Mouse (Mus musculus): ENCODE results near the gene Rpa2. TPM values are rescaled to one million over a fixed set of nuclear protein-coding genes. Genes with fewer than 3 reads are reported as not detected.
"Not testable (repeated sequence)": the region's sequence is repeated elsewhere in the genome, so short reads cannot be mapped to it uniquely, and the experiment has no call there.

The Rpa2 gene
- polyA plus RNA-seq, 1 experiment = 52.3 TPM

DNA sequence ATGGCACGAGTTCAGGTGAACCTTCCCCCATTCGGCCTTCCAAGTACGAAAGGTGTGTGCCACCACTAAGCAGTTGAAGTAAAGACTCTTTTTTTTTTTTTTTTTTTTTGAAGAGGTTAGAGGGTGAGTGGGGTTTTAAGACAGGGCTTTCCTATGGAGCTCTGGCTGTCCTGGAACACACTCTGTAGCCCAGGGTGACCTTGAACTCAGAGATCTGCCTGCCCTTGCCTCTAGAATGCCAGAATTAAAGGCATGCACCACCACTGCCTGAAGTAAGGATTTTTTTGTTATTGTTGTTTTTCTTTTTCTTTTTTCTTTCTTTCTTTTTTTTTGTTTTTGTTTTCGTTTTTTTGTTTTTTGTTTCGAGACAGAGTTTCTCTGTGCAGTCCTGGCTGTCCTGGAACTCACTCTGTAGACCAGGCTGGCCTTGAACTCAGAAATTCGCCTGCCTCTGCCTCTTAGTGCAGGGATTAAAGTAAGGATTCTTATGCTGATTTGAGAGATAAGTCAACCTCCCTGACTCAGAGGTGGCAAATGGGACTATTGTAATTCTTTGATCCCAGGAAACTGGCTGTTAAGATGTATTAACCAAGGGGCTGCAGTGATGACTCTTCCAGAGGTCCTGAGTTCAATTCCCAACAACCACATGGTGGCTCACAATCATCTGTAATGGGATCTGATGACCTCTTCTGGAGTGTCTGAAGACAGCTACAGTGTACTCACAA lies 18.7 kb upstream of the Rpa2 start:
- TF ChIP-seq POLR2A (IDR thresholded peaks at IDR 0.05; ENCODE audit: borderline replicate concordance, control insufficient read depth, low read depth, low read length) (no peak), CTCF (IDR thresholded peaks at IDR 0.05; ENCODE audit: control insufficient read depth, insufficient read depth, low read length) (no peak)
- peaks cover 5% of the 10 kb centered on the region; the same call in 1 of the 2 replicates for H3K4me1 ChIP-seq (ENCODE audit: control insufficient read depth, insufficient read depth, low read length)
- WGBS = 78% methylated on average over 6 of the region's 6 CpGs
- H3K4me3 ChIP-seq (replicated peaks; ENCODE audit: control insufficient read depth, low read depth, low read length) = no peak overlapping the region
- H3K27ac ChIP-seq (ENCODE audit: control insufficient read depth, insufficient read depth, low read depth, low read length, poor library complexity) = peak overlapping the region; percentile 59; the same call in 1 of the 2 replicates

DNA sequence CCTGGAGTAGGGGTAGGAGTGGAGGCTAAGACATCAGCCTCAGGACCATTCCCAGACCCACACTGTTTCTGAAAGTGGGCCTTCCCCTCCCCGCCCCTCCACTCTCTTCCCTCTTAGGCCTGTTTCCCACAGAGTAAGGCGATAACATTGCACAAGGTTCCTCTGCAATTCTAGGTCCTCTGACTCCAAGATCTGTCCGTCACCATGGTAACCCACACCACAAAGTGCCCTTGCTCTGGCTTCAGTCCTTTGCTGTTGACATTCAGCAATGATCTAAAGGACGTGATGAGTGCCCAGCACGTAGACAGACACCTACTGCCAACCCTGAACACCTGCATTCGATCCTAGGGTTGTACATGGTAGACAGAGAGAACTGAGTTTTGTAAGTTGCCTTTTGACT lies 15.1 kb upstream of the Rpa2 start:
- no peak overlapping the region for H3K27ac ChIP-seq (ENCODE audit: control insufficient read depth, insufficient read depth, low read depth, low read length, poor library complexity)

DNA sequence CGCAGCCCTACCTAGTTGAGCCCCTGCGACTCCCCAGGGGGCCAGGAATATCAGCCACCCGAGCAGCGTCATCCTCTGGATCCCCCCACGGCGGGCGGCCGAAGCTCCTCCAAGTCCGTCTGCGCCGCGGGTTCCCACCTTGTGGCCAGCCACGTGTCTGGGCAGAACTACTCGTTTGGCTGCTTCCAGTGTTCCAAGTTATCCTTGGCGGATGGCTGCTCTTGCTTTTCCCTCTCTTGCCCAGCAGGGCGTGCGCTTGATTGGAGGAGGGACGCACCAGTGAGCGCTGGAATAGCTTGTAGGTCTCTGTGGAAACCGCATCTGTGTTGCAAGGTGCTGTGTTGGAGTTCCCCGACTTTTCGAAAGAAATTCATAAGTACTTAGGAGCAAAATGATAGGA lies 11.2 kb upstream of the Rpa2 start, which contains the start of gene Smpdl3b:
TSS of gene Smpdl3b (minus strand) at position 279 of the 400 bp plus-strand sequence.
- under 1% methylated on average over 22 of the region's 22 CpGs for WGBS
- Histone ChIP-seq H3K4me1 (ENCODE audit: control insufficient read depth, insufficient read depth, low read length) (no peaks in the 10 kb centered on the region; the same call in 1 of the 2 replicates), H3K4me3 (replicated peaks; ENCODE audit: control insufficient read depth, low read depth, low read length) (peak within 1 kb of the TSS; percentile 57), H3K27ac (ENCODE audit: control insufficient read depth, insufficient read depth, low read depth, low read length, poor library complexity) (no peak within 1 kb of the TSS)
- TF ChIP-seq POLR2A (IDR thresholded peaks at IDR 0.05; ENCODE audit: borderline replicate concordance, control insufficient read depth, low read depth, low read length) (no peak), CTCF (IDR thresholded peaks at IDR 0.05; ENCODE audit: control insufficient read depth, insufficient read depth, low read length) (no peak)

More for the DNA sequence above, 15.1 kb upstream of the Rpa2 start:
- peaks cover 2% of the 10 kb centered on the region; the same call in 1 of the 2 replicates for H3K4me1 ChIP-seq (ENCODE audit: control insufficient read depth, insufficient read depth, low read length)
- H3K4me3 ChIP-seq (replicated peaks; ENCODE audit: control insufficient read depth, low read depth, low read length) = no peak overlapping the region
- 31% methylated on average over 6 of the region's 6 CpGs for WGBS
- no peak for TF ChIP-seq CTCF (IDR thresholded peaks at IDR 0.05; ENCODE audit: control insufficient read depth, insufficient read depth, low read length)
- no peak for TF ChIP-seq POLR2A (IDR thresholded peaks at IDR 0.05; ENCODE audit: borderline replicate concordance, control insufficient read depth, low read depth, low read length)

DNA sequence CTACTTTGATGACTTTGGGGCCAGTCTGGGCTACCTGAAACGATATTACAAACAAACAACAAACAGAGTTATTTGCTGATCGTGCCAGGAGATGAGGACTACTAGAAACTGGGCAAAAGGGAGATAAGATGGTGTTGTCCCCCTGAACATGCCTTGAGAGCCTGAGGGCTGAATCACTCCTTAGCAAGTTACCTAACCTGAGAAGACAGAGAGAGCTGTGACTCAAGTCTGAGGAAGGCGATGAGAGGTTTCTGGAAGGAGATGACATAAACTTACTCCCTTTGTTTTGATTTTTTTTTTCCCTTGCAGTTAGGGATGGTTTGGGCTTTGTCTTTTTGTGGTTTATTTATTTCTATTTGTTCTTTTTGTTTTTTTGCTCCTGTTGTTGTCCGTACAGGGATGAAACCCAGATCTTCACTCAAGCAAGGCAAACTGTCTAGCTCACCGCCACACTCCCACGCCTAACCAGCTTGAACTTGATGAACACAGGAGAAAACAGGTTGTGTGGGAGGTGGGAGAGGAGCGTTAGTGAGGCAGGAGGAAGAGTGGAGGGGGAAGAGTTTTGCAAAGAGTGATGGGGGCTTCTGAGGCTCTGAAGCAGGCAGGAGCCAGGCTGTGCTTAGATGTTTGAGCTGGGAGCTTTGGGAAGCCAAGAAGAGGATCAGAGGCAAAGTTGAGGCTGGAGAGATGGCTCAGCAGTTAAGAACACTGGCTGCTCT lies 10.3 kb upstream of the Rpa2 start:
- 78% methylated on average over 7 of the region's 7 CpGs for WGBS
- TF ChIP-seq CTCF (IDR thresholded peaks at IDR 0.05; ENCODE audit: control insufficient read depth, insufficient read depth, low read length) (no peak), POLR2A (IDR thresholded peaks at IDR 0.05; ENCODE audit: borderline replicate concordance, control insufficient read depth, low read depth, low read length) (no peak)

DNA sequence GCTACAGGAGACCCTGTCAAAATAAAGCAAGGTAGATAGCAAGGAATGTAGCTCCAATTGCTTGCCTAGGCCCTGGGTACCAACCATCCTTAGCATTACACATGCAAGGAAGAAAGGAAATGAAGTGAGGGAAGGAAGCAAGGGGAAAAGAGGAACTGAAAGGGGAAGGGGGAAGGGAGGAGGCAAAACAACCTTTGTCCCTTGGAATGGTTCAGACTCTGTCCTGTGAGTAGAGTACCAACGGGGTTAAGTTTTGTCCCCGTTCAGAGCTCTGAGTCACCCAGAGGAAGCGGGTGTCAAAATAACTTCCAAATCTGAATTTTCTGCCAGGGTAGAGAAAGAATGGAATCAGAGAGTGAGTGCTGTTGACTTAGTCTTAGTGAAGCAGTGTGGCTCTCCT lies 7.8 kb upstream of the Rpa2 start:
- H3K4me3 ChIP-seq (replicated peaks; ENCODE audit: control insufficient read depth, low read depth, low read length) = no peak overlapping the region
- 12% methylated on average over 3 of the region's 3 CpGs for WGBS
- H3K27ac ChIP-seq (ENCODE audit: control insufficient read depth, insufficient read depth, low read depth, low read length, poor library complexity) = no peak overlapping the region
- H3K4me1 ChIP-seq (ENCODE audit: control insufficient read depth, insufficient read depth, low read length) = no peaks in the 10 kb centered on the region; the same call in 1 of the 2 replicates
- TF ChIP-seq CTCF (IDR thresholded peaks at IDR 0.05; ENCODE audit: control insufficient read depth, insufficient read depth, low read length) = no peak
- TF ChIP-seq POLR2A (IDR thresholded peaks at IDR 0.05; ENCODE audit: borderline replicate concordance, control insufficient read depth, low read depth, low read length) = no peak

More for the DNA sequence above, 10.3 kb upstream of the Rpa2 start:
- Histone ChIP-seq H3K27ac (ENCODE audit: control insufficient read depth, insufficient read depth, low read depth, low read length, poor library complexity) (no peak overlapping the region), H3K4me1 (ENCODE audit: control insufficient read depth, insufficient read depth, low read length) (no peaks in the 10 kb centered on the region; the same call in 1 of the 2 replicates), H3K4me3 (replicated peaks; ENCODE audit: control insufficient read depth, low read depth, low read length) (no peak overlapping the region)

DNA sequence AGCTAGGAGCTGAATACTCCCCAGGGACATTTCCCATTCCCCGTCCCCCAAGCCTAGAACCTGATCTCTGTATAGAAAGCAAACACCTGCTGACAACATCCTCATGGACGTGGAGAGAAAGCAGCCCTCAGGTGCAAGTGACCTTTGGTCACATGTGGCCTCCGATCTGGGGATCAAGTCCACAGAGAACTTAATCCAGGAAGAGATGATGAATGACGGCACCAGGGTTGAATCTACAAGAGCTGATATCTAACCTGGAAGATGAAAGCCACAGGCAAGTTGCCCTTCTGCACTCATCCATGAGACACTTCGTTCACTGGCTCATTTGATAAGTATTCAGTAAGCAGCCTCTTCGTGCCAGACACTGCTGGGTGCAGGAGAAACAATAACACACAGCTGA lies 5.5 kb upstream of the Rpa2 start:
- TF ChIP-seq CTCF (IDR thresholded peaks at IDR 0.05; ENCODE audit: control insufficient read depth, insufficient read depth, low read length) (no peak), POLR2A (IDR thresholded peaks at IDR 0.05; ENCODE audit: borderline replicate concordance, control insufficient read depth, low read depth, low read length) (no peak)
- Histone ChIP-seq H3K4me3 (replicated peaks; ENCODE audit: control insufficient read depth, low read depth, low read length) (no peak overlapping the region), H3K4me1 (ENCODE audit: control insufficient read depth, insufficient read depth, low read length) (no peaks in the 10 kb centered on the region; the same call in 1 of the 2 replicates), H3K27ac (ENCODE audit: control insufficient read depth, insufficient read depth, low read depth, low read length, poor library complexity) (no peak overlapping the region)
- WGBS = 78% methylated on average over 6 of the region's 6 CpGs

DNA sequence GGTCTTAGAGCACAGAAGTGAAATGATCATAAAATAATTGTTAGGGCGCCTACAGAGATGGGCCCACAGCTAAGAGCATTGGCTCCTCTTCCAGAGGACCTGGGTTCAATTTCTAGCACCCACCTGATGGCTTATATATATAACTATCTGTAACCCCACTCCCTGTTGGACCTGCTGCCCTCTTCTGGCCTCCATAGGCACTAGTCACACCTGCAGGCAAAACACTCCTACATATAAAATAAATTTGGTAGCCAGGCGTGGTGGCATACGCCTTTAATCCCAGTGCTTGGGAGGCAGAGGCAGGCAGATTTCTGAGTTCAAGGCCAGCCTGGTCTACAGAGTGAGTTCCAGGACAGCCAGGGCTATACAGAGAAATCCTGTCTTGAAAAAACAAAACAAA lies 5.0 kb upstream of the Rpa2 start:
- H3K4me3 ChIP-seq (replicated peaks; ENCODE audit: control insufficient read depth, low read depth, low read length); H3K27ac ChIP-seq (ENCODE audit: control insufficient read depth, insufficient read depth, low read depth, low read length, poor library complexity); H3K4me1 ChIP-seq (ENCODE audit: control insufficient read depth, insufficient read depth, low read length): not testable (repeated sequence)
- WGBS = 78% methylated on average over 3 of the region's 3 CpGs

DNA sequence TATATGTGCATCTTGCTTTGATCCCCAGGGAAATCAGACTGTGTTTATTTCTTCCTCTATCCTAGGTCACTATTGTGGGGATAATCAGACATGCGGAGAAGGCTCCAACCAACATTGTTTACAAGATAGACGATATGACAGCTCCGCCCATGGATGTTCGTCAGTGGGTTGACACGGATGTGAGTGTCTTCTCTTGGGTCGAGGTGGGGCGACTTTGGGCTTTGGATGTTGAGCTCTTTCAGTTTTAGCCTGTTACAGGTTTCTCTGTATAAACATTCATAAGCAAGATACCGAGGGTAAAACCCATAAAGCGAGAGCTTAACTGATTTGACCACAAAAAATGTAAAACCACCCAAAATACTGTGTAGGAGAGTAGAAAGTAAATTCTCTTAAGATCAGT lies 3.6 kb downstream of the Rpa2 start:
- WGBS = 91% methylated on average over 9 of the region's 9 CpGs
- TF ChIP-seq CTCF (IDR thresholded peaks at IDR 0.05; ENCODE audit: control insufficient read depth, insufficient read depth, low read length) = no peak
- no peaks in the 10 kb centered on the region for H3K4me1 ChIP-seq (ENCODE audit: control insufficient read depth, insufficient read depth, low read length)
- H3K4me3 ChIP-seq (replicated peaks; ENCODE audit: control insufficient read depth, low read depth, low read length) = no peak overlapping the region
- H3K27ac ChIP-seq (ENCODE audit: control insufficient read depth, insufficient read depth, low read depth, low read length, poor library complexity) = no peak overlapping the region
